Mouse (Mus musculus): ENCODE data around the gene Upk1a. TPM values are rescaled to one million over a fixed set of nuclear protein-coding genes. Genes with fewer than 3 reads are reported as not detected.
A peak's percentile ranks its signal among the peaks of the same experiment; 100 is the strongest.

Gene Upk1a
- polyA plus RNA-seq, 1 experiment from 2014 or later = 4.8 TPM

DNA sequence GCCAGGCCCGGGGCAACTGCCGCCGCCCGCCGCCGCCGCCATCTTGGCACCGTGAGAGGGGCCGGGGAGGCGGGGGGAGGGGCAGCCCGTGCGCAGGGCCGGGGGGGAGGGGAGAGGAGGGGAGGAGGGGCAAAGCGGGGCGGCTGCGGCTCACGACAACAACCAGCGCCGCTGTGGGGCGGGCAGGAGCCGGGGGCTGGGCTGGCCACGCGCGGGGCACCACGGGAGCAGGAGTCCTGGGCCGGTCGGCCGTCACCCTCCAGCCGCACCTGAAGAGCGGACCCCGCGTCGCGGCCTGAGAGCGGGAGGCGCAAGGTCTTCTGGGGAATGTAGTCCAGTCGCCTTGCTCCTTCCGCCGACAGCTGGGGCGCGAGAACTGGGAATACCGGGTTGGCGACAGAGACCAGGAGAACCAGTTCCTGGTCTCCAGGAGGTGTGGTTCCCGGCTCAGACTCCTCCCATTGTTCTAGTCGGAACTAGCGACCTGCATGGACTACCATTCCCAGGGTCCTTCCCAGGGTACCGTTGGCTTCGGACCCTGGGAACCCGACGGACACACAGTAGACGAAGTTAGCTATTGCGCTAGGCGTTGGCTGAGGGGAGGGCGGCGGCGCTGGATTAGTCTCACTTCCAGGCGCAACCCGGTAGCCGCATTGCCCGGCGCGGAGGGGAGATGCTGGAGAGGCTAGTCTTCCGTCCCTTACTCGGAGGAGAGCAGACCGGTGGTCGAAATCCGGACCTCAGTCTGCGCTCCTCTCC, 23.8 kb downstream of the Upk1a start, which contains the start of gene Kmt2b:
Gene Kmt2b (minus strand): TSS at position 51 of the 759 bp plus-strand sequence.
- H3K4me3 ChIP-seq (ENCODE audit: low read depth, low read length) = peak within 1 kb of the TSS; percentile 73
- peaks cover 13% of the 10 kb centered on the region for H3K4me1 ChIP-seq (ENCODE audit: control insufficient read depth, insufficient read depth, low read length)
- H3K27ac ChIP-seq (ENCODE audit: low read depth, low read length) = peak within 1 kb of the TSS; percentile 84
- H3K9ac ChIP-seq (ENCODE audit: low read length) = peak within 1 kb of the TSS; percentile 91
- no peaks in the 10 kb centered on the region for H3K9me3 ChIP-seq (ENCODE audit: control insufficient read depth, low read length)
- peak within 1 kb of the TSS; percentile 90 for H3K4me2 ChIP-seq (ENCODE audit: low read depth)
- WGBS = under 1% methylated on average over 42 of the region's 68 CpGs
- ATAC-seq (ENCODE audit: insufficient read depth, low FRiP score, low TSS enrichment) (peak; percentile 96), DNase-seq (ENCODE audit: low spot score) (peak; percentile 98)
- no peaks in the 10 kb centered on the region for H3K27me3 ChIP-seq (ENCODE audit: control insufficient read depth, insufficient read depth, low read length)
- peaks cover 15% of the 10 kb centered on the region; the same call in 1 of the 2 replicates for H3K36me3 ChIP-seq (ENCODE audit: control insufficient read depth, insufficient read depth, low read length)

DNA sequence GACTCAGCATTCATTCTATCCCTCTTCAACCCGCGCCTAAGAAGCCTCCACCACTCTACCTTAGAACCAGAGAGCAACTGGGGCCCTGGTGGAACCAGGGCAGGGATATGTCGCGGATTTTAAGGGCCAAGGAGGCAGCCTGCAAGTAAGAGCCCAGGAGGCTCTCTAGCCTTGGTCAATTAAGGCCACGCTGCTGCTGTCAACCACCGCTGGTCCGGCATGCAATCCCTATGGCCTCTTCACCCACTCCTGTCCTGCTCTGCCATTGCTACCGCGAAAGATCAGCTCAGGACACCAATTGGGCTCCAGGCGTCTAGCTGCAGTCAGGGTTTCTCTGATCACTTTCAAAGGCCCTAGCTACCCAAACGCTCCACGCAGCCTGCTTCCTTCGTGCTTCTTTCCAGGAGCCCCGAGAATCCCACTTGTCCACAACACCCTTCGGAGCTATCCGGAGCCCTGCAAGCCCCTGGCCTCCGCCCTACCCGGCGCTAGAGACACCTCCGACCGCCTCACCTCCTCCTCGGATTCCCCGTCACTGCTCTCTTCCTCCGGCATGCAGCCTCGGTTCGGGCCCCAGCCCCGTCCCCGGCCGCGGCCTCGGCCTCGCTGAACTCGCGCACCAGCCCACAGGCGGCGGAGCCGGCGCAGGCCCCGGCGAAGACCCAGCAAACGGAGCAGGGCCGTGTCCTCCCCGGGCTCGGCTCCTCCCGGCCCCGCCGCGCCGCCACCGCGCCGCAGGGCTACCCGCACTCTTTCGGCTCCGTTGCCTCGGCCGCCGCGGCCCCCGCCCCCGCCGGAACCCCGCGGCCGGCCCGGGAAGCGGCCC, 24.6 kb downstream of the Upk1a start:
- peak; percentile 43 for DNase-seq (ENCODE audit: low spot score)

DNA sequence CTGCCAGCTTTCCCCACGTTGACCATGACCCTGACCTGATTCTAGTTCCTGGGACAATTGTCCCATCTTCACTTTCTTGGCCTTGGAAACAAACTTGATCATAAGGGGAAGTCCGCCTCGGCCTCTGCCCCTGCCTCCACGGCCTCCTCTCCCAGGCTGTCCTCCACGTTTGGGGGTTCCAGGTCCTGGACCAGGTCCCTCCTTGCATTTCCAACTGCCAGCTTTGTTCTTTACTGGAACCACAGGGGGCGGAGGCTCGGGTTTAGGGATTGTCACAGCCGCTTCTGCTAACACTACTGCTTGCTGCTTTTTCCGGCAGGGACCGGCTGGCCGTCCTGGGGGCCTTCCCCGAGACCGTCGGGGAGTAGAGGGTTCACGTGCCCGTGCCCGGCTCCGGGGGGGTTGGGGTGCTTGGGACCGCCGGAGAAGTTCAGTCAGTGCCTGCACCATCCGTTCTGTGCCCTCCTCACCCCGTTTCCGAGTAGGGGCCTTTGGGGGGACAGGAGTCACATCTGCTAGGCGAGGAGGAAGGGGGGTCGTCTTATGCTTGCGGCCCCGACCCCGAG, 26.1 kb downstream of the Upk1a start:
- ATAC-seq (ENCODE audit: insufficient read depth, low FRiP score, low TSS enrichment) = no peak
- Histone ChIP-seq H3K27ac (ENCODE audit: low read depth, low read length) (no peak overlapping the region), H3K9me3 (ENCODE audit: control insufficient read depth, low read length) (no peaks in the 10 kb centered on the region), H3K9ac (ENCODE audit: low read length) (no peak overlapping the region), H3K36me3 (ENCODE audit: control insufficient read depth, insufficient read depth, low read length) (peaks cover 33% of the 10 kb centered on the region), H3K4me2 (ENCODE audit: low read depth) (peak overlapping the region; percentile 90; the same call in 1 of the 2 replicates), H3K27me3 (ENCODE audit: control insufficient read depth, insufficient read depth, low read length) (no peaks in the 10 kb centered on the region), H3K4me3 (ENCODE audit: low read depth, low read length) (peak overlapping the region; percentile 73; the same call in 1 of the 2 replicates), H3K4me1 (ENCODE audit: control insufficient read depth, insufficient read depth, low read length) (peaks cover 13% of the 10 kb centered on the region)
- DNase-seq (ENCODE audit: low spot score) = no peak
- WGBS = 93% methylated on average over 28 of the region's 28 CpGs

More for the DNA sequence above, 24.6 kb downstream of the Upk1a start:
- Histone ChIP-seq H3K9me3 (ENCODE audit: control insufficient read depth, low read length) (no peaks in the 10 kb centered on the region), H3K4me3 (ENCODE audit: low read depth, low read length) (peak overlapping the region; percentile 73), H3K27ac (ENCODE audit: low read depth, low read length) (peak overlapping the region; percentile 84), H3K4me2 (ENCODE audit: low read depth) (peak overlapping the region; percentile 90), H3K4me1 (ENCODE audit: control insufficient read depth, insufficient read depth, low read length) (peaks cover 13% of the 10 kb centered on the region), H3K9ac (ENCODE audit: low read length) (peak overlapping the region; percentile 91), H3K36me3 (ENCODE audit: control insufficient read depth, insufficient read depth, low read length) (peaks cover 20% of the 10 kb centered on the region), H3K27me3 (ENCODE audit: control insufficient read depth, insufficient read depth, low read length) (no peaks in the 10 kb centered on the region)
- under 1% methylated on average over 44 of the region's 67 CpGs for WGBS
- ATAC-seq (ENCODE audit: insufficient read depth, low FRiP score, low TSS enrichment) = peak; percentile 22

DNA sequence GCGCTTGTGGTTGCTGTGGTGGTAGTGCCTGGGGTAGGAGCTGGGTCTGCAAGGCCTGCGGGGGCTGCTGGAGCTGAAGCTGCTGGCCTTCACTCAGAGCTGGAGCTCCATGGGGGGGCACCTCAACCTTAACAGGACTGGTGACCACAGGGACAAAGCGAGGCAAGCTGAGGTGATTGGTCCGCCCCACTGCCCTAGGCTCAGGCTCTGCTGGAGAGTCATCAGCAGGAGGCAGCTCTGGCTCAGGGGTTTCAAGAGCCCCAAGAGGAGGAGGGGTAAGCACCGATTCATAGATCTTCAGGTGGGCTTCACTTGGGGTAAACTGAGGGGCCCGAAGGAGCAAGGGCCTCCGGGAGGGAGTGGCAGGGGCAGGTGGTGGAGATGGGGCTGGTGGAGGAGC, 27.5 kb downstream of the Upk1a start:
- H3K27ac ChIP-seq (ENCODE audit: low read depth, low read length) = no peak overlapping the region
- H3K4me1 ChIP-seq (ENCODE audit: control insufficient read depth, insufficient read depth, low read length) = peaks cover 13% of the 10 kb centered on the region
- no peak for ATAC-seq (ENCODE audit: insufficient read depth, low FRiP score, low TSS enrichment)
- WGBS = 98% methylated on average over 7 of the region's 7 CpGs
- no peak overlapping the region for H3K4me3 ChIP-seq (ENCODE audit: low read depth, low read length)
- no peak for DNase-seq (ENCODE audit: low spot score)
- H3K4me2 ChIP-seq (ENCODE audit: low read depth) = no peak overlapping the region
- H3K9ac ChIP-seq (ENCODE audit: low read length) = no peak overlapping the region
- H3K27me3 ChIP-seq (ENCODE audit: control insufficient read depth, insufficient read depth, low read length) = no peaks in the 10 kb centered on the region
- no peaks in the 10 kb centered on the region for H3K9me3 ChIP-seq (ENCODE audit: control insufficient read depth, low read length)
- H3K36me3 ChIP-seq (ENCODE audit: control insufficient read depth, insufficient read depth, low read length) = peaks cover 40% of the 10 kb centered on the region

DNA sequence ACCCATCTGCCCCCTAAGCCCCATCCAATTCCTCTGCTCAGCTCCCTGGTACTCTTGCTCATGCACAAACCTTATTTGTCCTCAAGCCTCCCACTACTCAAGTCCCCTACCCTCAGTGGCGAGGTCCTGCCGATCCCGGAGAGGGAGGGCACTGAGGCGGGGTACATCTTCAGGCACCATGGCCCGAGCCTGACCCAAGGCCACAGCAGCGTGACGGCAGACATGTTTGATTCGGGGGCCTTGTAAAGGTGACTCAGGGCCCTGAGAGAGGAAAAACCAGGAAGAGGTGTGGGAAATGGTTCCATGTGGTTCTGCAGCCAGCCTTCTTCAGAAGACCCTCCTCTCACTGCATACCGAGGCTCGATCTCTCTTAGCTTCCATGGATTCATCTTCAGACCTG, 28.3 kb downstream of the Upk1a start:
- no peak overlapping the region; the same call in 1 of the 2 replicates for H3K9ac ChIP-seq (ENCODE audit: low read length)
- H3K4me3 ChIP-seq (ENCODE audit: low read depth, low read length) = no peak overlapping the region
- DNase-seq (ENCODE audit: low spot score) = no peak
- peaks cover 10% of the 10 kb centered on the region for H3K4me1 ChIP-seq (ENCODE audit: control insufficient read depth, insufficient read depth, low read length)
- no peaks in the 10 kb centered on the region for H3K9me3 ChIP-seq (ENCODE audit: control insufficient read depth, low read length)
- H3K4me2 ChIP-seq (ENCODE audit: low read depth) = no peak overlapping the region
- no peak for ATAC-seq (ENCODE audit: insufficient read depth, low FRiP score, low TSS enrichment)
- H3K36me3 ChIP-seq (ENCODE audit: control insufficient read depth, insufficient read depth, low read length) = peaks cover 47% of the 10 kb centered on the region
- WGBS = 95% methylated on average over 10 of the region's 10 CpGs
- no peaks in the 10 kb centered on the region for H3K27me3 ChIP-seq (ENCODE audit: control insufficient read depth, insufficient read depth, low read length)
- no peak overlapping the region for H3K27ac ChIP-seq (ENCODE audit: low read depth, low read length)

DNA sequence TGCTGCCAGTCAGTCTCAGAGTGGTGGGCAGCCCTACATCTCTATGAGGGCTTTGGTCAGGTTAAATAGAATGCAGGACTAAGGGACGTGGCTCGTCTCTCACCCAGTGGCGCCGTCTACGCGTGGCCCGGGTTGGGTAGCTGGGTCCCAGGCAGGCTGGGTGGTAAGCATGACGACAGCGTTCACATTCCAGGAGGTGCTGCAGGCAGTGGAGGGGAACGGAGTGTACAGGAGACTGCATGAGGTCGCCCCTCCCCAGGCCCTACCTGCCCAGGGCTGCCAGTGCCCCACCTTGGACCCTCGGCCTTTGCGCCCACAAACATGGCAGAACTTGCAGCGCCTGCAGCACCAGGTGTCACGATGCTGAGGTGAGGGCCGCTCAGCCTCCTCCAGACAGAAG, 31.1 kb downstream of the Upk1a start:
- ATAC-seq (ENCODE audit: insufficient read depth, low FRiP score, low TSS enrichment) (no peak), DNase-seq (ENCODE audit: low spot score) (no peak)
- Histone ChIP-seq H3K9me3 (ENCODE audit: control insufficient read depth, low read length) (no peaks in the 10 kb centered on the region), H3K27me3 (ENCODE audit: control insufficient read depth, insufficient read depth, low read length) (no peaks in the 10 kb centered on the region), H3K36me3 (ENCODE audit: control insufficient read depth, insufficient read depth, low read length) (peaks cover 66% of the 10 kb centered on the region), H3K4me3 (ENCODE audit: low read depth, low read length) (no peak overlapping the region), H3K27ac (ENCODE audit: low read depth, low read length) (no peak overlapping the region), H3K4me1 (ENCODE audit: control insufficient read depth, insufficient read depth, low read length) (no peaks in the 10 kb centered on the region), H3K9ac (ENCODE audit: low read length) (no peak overlapping the region), H3K4me2 (ENCODE audit: low read depth) (no peak overlapping the region)
- WGBS = 95% methylated on average over 16 of the region's 16 CpGs

DNA sequence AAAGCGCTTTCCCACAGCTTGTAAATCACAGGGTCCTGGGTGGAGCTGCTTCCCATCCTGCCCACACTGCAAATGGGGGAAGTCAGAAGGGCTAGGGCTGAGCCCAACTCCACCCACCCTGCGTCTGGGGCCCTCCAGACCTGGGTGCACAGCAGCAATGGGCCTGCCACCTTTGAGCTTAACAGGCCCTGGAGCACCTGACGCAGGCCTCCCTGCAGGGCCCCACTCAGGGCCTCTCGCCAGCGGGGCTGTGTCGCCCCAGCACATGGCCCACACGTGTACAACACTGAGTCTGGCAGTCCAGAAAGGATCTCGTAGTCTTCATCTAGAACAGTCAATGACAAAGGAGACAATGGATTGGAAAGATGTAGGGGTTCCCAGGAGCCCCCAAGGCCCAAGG, 32.7 kb downstream of the Upk1a start:
- no peaks in the 10 kb centered on the region for H3K9me3 ChIP-seq (ENCODE audit: control insufficient read depth, low read length)
- H3K36me3 ChIP-seq (ENCODE audit: control insufficient read depth, insufficient read depth, low read length) = peaks cover 68% of the 10 kb centered on the region

DNA sequence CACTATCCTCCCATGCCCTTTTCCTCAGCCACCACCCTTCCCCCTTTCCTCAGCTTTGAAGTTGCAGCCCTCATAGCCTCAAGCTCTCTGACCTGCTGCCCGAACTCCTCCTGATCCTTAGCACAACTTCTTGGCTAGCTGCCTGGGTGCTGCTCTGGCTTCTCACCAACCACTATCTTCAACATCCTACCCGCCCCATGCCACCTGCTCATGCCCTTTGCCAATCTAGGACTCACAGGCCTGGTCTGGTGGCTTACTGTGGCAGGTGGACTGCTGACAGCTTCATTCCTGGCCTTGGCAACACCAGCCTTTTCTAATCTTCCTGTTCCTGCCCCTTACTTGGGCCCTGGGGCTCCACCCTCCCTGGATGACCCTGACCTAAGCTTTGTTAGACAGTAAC, 39.7 kb downstream of the Upk1a start:
- Histone ChIP-seq H3K9me3 (ENCODE audit: control insufficient read depth, low read length) (no peaks in the 10 kb centered on the region), H3K4me2 (ENCODE audit: low read depth) (no peak overlapping the region), H3K36me3 (ENCODE audit: control insufficient read depth, insufficient read depth, low read length) (peaks cover 53% of the 10 kb centered on the region), H3K27ac (ENCODE audit: low read depth, low read length) (no peak overlapping the region), H3K9ac (ENCODE audit: low read length) (no peak overlapping the region), H3K4me1 (ENCODE audit: control insufficient read depth, insufficient read depth, low read length) (no peaks in the 10 kb centered on the region), H3K4me3 (ENCODE audit: low read depth, low read length) (no peak overlapping the region), H3K27me3 (ENCODE audit: control insufficient read depth, insufficient read depth, low read length) (no peaks in the 10 kb centered on the region)
- no peak for ATAC-seq (ENCODE audit: insufficient read depth, low FRiP score, low TSS enrichment)
- no peak for DNase-seq (ENCODE audit: low spot score)
- WGBS = 96% methylated on average over 2 of the region's 2 CpGs

More for the DNA sequence above, 32.7 kb downstream of the Upk1a start:
- H3K4me1 ChIP-seq (ENCODE audit: control insufficient read depth, insufficient read depth, low read length) = no peaks in the 10 kb centered on the region
- no peak overlapping the region for H3K9ac ChIP-seq (ENCODE audit: low read length)
- no peak overlapping the region for H3K27ac ChIP-seq (ENCODE audit: low read depth, low read length)
- no peak overlapping the region for H3K4me2 ChIP-seq (ENCODE audit: low read depth)
- no peak overlapping the region for H3K4me3 ChIP-seq (ENCODE audit: low read depth, low read length)
- no peaks in the 10 kb centered on the region for H3K27me3 ChIP-seq (ENCODE audit: control insufficient read depth, insufficient read depth, low read length)
- ATAC-seq (ENCODE audit: insufficient read depth, low FRiP score, low TSS enrichment) (no peak), DNase-seq (ENCODE audit: low spot score) (no peak)
- WGBS = 91% methylated on average over 8 of the region's 8 CpGs
